Mouse (Mus musculus) megakaryocyte, embryonic 14.5 days (primary cell): Measurements from ENCODE around the gene Eef1a1.

Experiments
- FLI1 ChIP-seq: IDR thresholded peaks from 2 replicates; pipeline ENCODE4 v1.6.1; 2012; ENCODE audit warnings: low read length, inconsistent platforms, mixed read lengths
- GATA1 ChIP-seq: IDR thresholded peaks from 3 replicates; pipeline ENCODE4 v1.6.1; 2012; ENCODE audit warnings: mixed read lengths, low read length, inconsistent platforms, borderline replicate concordance

- no peak for TF ChIP-seq GATA1
- no peak for TF ChIP-seq FLI1
Measured at GRCm38 (mm10) chr9:78447606-78447972, 41.4 kb downstream of the Eef1a1 start.
